Mouse (Mus musculus) myocyte (in vitro differentiated cells): ENCODE data around the gene Hectd2.

Experiments used
- CEBPB ChIP-seq: IDR thresholded peaks from 2 replicates; pipeline ENCODE4 v1.6.1; 2011; ENCODE audit warnings: mild to moderate bottlenecking, moderate library complexity; ENCODE audit not compliant: poor library complexity, insufficient read depth, severe bottlenecking
- MAX ChIP-seq: IDR thresholded peaks from one replicate; pipeline ENCODE4 v1.6.1; 2011; ENCODE audit warnings: low read depth, mild to moderate bottlenecking, control low read depth
- MYOG ChIP-seq, 3 experiments: IDR thresholded peaks; one replicate each; pipeline ENCODE4 v1.6.1; 2011; ENCODE audit warnings: control low read depth in 2 of 3, low read depth in 2 of 3, mild to moderate bottlenecking in 2 of 3; ENCODE audit not compliant: insufficient read length in 2 of 3, control insufficient read depth in 1 of 3, insufficient read depth in 1 of 3
- POLR2A ChIP-seq: IDR thresholded peaks from one replicate; pipeline ENCODE4 v1.6.1; 2011; ENCODE audit warnings: low read depth, mild to moderate bottlenecking, control low read depth, moderate library complexity; ENCODE audit not compliant: insufficient read length
- POLR2AphosphoS2 ChIP-seq: IDR thresholded peaks from one replicate; pipeline ENCODE4 v1.6.1; 2011; ENCODE audit warnings: low read depth, control low read depth; ENCODE audit not compliant: insufficient read length
- TCF12 ChIP-seq: IDR thresholded peaks from one replicate; pipeline ENCODE4 v1.6.1; 2011; ENCODE audit warnings: mild to moderate bottlenecking, control low read depth; ENCODE audit not compliant: poor library complexity, insufficient read depth, severe bottlenecking

DNA sequence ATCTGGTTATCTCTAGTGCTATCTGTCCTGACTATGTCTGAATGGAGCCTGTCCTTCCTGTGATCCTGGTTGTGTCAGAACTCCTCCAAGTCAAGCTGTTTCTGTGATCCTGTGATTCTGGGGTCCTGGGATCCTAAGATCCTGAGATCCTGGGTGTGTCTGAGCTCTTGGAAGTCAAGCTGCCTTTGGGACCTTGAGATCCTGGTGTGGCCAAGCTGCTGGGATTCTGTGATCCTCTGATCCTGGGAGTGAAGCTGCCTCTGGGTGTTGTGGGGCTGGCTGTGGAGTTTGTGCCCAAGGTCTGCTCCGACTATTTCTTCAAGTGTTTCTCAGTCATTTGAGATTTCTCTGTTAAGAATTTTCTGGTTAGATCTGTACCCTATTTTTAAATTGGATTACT, 98.2 kb downstream of the Hectd2 start:
- no peak for TF ChIP-seq POLR2A
- no peak for TF ChIP-seq MAX
- TF ChIP-seq POLR2AphosphoS2, result no peak
- TF ChIP-seq MYOG (IDR thresholded peaks at IDR 0.05; ENCODE audit: control insufficient read depth in 1 of 3, insufficient read depth in 1 of 3, insufficient read length in 2 of 3, low read depth in 2 of 3), result no peak
- no peak for TF ChIP-seq CEBPB
- TF ChIP-seq TCF12, result no peak
